In genomic region chr2:11652780-11653179, GRCm38 (mm10) we compare ENCODE assay signal across 28 mouse cellular contexts. TPM values are rescaled to one million over a fixed set of nuclear protein-coding genes. Genes with fewer than 3 reads are reported as not detected.
"Had no signal": no experiment of that assay in that cellular context is flagged by ENCODE, and none has a peak within 500 bp of the region (broad histone marks: within the 10 kb centered on the region; RNA-seq: fewer than 3 reads in every experiment).

No protein-coding gene starts in this region.

- DNase-seq: kidney, adult 18-20 months; kidney, adult 9 months; kidney, postnatal 36 days; left cerebral cortex, postnatal 4 days; liver, postnatal 0 days; midbrain, embryonic 14.5 days had no signal

- H3K27ac ChIP-seq: kidney, postnatal 0 days; limb, embryonic 12.5 days; limb, embryonic 15.5 days; liver, embryonic 14.5 days; macrophage had no signal

- ATAC-seq: intestine, embryonic 16.5 days; liver, postnatal 0 days; lung, postnatal 0 days had no signal

- H3K4me2 ChIP-seq: limb, embryonic 12.5 days; limb, embryonic 15.5 days; liver, embryonic 11.5 days; lung, embryonic 14.5 days; midbrain, embryonic 11.5 days had no signal

- H3K4me3 ChIP-seq: limb, embryonic 12.5 days; limb, embryonic 15.5 days had no signal

- H3K9ac ChIP-seq: limb, embryonic 12.5 days; limb, embryonic 15.5 days; liver, embryonic 14.5 days; liver, postnatal 0 days; lung, embryonic 14.5 days had no signal

- H3K27me3 ChIP-seq: limb, embryonic 12.5 days; limb, embryonic 15.5 days; megakaryocyte, embryonic 14.5 days had no signal

- H3K36me3 ChIP-seq: limb, embryonic 12.5 days; limb, embryonic 15.5 days had no signal

- H3K9me3 ChIP-seq: limb, embryonic 12.5 days; limb, embryonic 15.5 days; megakaryocyte, embryonic 14.5 days had no signal

- H3K4me1 ChIP-seq: limb, embryonic 12.5 days; limb, embryonic 15.5 days had no signal

RNA-seq across cellular contexts. Expression of gene Il2ra, which starts 10.2 kb away (rescaled TPM):
- total RNA-seq: left cerebral cortex, postnatal 4 days; midbrain, postnatal 0 days had no signal
- polyA plus RNA-seq: kidney, postnatal 0 days; limb, embryonic 12.5 days; limb, embryonic 15.5 days; lung, embryonic 14.5 days; midbrain, embryonic 11.5 days; midbrain, embryonic 14.5 days; midbrain, postnatal 0 days; neural tube, embryonic 11.5 days; neural tube, embryonic 14.5 days; stomach, embryonic 16.5 days had no signal

RNA-seq across cellular contexts. Expression of gene Gm17490, which starts 26.7 kb away (rescaled TPM):
- total RNA-seq: layer of hippocampus, adult 8-10 months; layer of hippocampus, postnatal 14 days; left cerebral cortex, adult 8-10 months; left cerebral cortex, postnatal 14 days; left cerebral cortex, postnatal 4 days; midbrain, postnatal 0 days had no signal
- polyA plus RNA-seq: intestine, embryonic 16.5 days; kidney, postnatal 0 days; limb, embryonic 12.5 days; limb, embryonic 15.5 days; liver, embryonic 11.5 days; liver, embryonic 14.5 days; liver, postnatal 0 days; lung, embryonic 14.5 days; lung, postnatal 0 days; macrophage; midbrain, embryonic 11.5 days; midbrain, embryonic 14.5 days; midbrain, postnatal 0 days; neural tube, embryonic 11.5 days; neural tube, embryonic 14.5 days; small intestine, adult 2 months; spleen, adult 2 months; stomach, embryonic 16.5 days; testis, adult 2 months had no signal
